Mouse (Mus musculus) liver, adult (tissue): Measurements from ENCODE around the gene 1110017D15Rik.

ENCODE experiments used
- GATA4 ChIP-seq: IDR thresholded peaks from 2 replicates; pipeline ENCODE4 v1.6.1; 2014; ENCODE audit warnings: mild to moderate bottlenecking, low read length; ENCODE audit not compliant: insufficient replicate concordance

The 1110017D15Rik gene

DNA sequence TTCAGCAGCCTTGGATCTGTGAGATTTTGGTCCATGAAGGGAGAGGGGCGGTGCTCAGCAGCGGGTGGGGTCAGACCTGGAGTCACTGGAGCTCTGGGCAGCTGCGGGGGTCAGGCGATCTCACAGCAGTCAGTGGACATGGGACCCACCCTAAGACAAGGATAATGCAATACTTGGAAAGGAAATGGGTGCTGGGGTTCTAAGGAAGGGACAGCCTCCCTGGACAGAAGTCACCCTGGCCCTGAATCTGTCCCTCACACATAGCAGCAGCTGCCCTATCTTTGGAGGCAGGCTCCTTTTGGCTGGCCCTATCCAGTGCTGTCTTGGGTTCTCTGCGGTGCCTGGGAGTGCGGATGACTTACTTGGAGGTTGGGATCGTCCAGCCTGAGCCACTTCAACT is 6.7 kb upstream of the 1110017D15Rik start:
- TF ChIP-seq GATA4 = no peak

DNA sequence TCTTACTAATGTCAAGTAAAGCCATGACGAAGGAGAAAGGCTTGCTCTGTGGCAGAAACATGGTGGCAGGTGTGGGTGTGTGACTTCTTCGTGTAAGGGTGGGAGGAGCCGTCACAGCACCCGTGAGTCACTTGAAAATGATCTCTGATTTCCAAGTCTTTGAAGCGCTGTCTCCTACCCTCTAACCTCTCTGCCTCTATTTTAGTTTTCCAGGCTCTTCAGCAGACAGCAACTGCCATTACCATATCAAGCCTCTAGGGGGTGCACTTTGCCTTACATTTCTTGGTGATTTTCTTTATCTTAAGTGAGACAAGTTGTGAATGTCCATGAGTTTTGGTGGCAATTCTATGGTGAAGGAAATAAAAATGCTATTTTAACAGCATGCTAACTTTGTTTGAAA is 5.7 kb upstream of the 1110017D15Rik start:
- no peak for TF ChIP-seq GATA4

DNA sequence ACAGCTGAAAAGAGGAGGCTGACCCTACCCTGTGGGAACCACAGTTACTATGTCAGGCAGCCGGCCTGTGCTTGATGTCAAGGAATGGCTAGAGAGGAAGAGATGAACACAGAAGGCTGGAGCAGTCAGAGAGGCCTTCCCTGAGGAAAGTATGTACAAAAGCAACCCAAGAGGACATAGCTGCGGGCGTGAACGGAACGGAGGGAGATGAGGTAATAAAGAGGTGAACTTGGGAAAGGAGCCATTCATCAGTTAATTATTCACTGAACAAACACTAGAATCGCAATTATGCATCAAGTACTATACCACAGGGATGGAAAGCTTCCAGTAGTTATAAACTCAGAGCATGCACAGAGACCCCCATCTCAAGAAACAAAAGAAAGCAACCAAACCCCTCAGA is 5.0 kb upstream of the 1110017D15Rik start:
- no peak for TF ChIP-seq GATA4

DNA sequence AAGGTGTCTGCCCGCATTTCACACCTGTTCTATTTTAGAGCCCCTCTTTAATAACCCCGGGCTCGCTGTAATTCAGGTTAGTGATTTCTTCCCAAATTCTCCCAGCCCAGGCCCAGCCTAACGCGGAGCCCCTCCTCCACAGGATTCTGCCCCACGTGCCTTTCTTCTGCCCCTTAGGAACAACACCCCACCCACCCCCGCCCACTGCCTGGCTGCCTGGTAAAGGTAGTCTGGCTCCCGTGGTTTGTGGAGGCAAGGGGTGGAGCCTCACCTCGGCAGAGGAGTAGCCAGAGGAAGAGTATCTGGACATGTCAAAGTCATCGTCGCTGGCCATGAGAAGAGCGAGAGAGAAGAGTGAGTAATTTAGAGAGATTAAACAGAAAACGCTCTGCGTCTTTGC is 3.5 kb upstream of the 1110017D15Rik start:
- TF ChIP-seq GATA4 = no peak

DNA sequence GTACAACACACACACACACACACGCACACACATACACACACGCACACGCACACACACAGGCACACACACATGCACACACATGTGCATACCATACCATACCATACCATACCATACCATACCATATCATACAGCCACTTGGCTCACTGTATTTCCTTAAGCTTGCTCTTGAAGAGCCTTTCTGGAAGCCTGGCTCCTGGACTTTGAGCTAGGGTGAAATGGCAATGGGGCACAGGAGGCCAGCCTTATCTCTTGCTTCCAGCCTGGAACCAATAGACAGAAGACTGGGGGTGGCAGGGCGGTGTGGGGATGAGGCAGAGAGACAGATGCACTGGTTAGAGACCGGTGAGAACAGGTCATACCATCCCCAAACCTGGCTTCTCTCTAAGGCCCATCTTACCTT is 2.1 kb upstream of the 1110017D15Rik start:
- no peak for TF ChIP-seq GATA4

DNA sequence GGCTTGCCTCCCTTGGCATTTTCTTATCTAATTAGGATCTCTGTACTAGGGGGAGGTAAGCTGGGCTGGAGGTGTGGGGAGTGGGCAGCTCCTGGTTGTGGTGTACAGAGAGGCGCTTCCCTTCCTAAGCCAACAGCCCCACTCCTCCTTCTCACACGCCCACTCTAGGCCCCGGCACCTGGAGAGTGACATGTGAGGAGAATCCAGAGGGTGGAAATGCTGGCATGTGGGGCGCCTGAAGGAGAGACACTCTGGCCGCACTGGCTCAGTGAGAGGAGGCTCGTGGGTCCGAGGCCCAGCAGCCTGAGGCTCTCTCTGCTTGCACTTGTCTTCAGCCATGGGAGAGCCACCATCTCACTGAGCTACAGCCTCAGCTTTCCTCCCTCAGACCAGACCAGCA is 1.2 kb upstream of the 1110017D15Rik start:
- no peak for TF ChIP-seq GATA4

DNA sequence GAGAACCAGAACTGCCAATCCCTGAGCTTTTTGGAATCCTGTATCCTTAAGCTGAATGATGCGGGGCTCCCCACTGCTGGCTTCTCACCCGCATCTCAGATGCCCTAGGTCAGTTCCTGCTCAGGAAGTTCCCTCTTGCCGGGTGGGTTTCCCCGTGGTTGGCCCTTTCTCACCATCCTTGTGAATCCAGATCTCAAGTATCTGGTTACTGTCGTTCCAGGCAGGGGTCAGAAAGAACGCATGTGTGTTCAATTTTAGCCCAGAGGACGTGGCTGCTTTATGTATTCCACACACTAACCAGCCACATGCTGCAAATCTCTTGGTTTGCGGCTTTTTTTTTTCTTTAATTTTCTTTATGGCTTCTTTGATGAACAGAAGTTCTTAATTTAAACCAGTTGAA is 3.4 kb downstream of the 1110017D15Rik start:
- TF ChIP-seq GATA4 = no peak

DNA sequence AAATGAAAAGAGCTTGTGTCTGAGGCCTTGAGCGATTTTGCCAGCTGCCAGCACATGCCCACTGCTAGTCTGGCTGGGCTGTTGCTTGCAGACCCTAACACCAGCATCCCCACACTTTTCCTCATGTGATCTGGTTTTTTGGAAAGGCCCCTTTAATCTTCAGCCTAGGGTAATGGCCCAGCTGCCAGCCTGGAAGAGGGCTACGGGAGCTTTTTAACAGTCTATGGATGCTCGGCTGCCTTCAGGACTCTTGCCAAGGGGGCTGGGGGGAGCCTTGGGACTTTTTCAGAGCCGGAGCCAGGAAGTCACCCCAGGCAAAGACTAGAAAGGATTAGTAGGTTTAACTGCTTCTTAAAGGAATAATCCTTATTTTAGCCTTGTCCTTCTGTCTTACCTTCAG is 3.8 kb downstream of the 1110017D15Rik start:
- no peak for TF ChIP-seq GATA4

DNA sequence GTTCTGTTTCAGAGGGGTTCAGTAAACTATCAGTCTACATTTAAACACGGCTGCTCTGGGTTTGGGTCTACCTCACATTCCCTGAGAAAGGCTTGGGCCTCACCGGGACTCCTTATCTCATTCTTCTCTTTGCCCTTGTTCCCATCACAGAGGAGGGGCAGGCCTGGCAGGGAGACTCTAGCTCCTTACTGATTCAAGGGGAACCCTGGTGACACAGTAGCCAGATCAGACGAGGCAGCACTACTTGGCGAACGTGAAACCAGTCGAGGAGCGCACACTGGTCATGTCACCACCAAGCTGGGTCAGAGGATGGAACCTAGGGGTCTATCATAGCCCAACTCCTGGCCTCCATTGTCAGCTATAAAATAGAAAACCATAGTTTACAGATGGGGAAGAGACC is 9.1 kb downstream of the 1110017D15Rik start:
- TF ChIP-seq GATA4 = no peak

DNA sequence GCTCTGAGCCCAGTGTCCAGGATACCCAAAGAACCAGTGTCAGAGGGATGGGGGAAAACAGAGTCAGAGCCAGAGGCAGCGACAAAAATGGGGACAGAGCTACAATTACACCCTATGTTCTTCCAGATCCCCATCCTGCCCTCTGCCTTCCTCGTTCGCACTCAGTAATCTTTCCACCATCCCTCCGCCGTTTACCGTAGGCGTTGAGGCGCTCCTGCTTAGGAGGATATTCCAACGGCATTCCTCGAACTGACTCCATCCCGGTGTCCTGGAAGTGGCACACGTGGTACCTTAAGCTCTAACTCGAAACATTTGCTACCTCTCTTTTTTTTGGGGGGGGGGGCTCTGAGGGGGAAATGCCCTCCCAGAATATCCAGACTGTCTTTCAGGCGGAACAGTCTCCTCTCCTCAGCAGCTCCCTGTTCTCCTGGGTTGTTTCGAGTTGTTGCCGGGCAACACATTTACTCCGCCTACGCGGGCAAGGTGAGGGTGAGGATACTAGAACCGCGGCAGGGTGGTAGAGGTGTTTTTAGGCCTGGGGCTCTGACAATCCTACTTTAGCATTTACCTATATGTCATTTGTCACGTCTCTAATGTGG is 9.7 kb downstream of the 1110017D15Rik start:
- TF ChIP-seq GATA4 = no peak

DNA sequence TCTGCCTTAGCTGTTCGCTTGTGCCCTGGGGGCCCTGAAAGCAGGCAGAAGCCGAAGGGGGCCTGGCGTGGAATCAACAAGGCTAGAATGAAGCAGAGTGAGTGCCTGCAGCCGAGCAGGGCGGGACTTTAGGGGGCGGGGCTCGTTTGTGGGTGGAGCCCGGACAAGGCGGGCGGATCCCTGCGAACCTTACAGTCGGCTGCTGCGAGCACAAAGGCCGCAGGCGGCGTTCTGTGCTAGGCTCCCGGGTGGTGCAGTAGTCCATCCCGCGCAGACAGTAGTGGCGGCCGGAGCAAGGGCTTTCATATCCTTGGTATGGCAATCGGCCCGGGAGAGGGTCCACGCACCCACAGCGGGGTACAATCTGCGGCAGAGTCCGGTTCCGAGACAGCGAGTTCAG is 10.2 kb downstream of the 1110017D15Rik start:
- no peak for TF ChIP-seq GATA4

DNA sequence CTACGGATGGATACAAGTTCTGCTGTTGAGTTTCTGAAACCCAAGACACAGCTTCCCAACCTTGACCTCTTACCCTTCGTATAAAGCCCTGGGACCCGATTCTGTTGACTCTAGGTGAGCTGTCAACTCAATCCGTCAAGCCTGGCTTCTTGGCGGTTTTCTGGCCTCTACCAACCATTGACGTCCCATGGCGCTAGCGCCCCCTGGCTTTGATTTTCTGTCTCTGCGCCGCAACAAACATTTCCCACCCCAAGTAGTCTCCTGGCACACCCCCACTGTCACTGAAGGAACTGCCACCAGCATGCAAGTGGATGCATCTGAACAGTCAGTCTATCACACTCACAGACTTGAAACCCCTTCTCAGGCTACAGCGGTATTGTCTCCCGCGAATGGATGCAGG is 11.0 kb downstream of the 1110017D15Rik start:
- no peak for TF ChIP-seq GATA4

DNA sequence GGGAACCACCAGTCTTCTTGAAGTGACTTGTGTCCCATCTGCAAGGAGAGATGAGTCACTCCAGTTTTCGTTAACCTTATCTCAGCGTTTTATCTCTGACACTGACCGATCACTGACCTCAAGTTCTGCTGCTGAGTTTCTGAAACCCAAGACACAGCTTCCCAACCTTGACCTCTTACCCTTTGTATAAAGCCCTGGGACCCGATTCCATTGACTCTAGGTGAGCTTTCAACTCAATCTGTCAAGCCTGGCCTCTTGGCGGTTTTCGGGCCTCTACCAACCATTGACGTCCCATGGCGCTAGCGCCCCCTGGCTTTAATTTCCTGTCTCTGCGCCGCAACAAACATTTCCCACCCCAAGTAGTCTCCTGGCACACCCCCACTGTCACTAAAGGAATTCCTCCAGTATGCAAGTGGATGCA is 12.0 kb downstream of the 1110017D15Rik start:
- TF ChIP-seq GATA4 = no peak

DNA sequence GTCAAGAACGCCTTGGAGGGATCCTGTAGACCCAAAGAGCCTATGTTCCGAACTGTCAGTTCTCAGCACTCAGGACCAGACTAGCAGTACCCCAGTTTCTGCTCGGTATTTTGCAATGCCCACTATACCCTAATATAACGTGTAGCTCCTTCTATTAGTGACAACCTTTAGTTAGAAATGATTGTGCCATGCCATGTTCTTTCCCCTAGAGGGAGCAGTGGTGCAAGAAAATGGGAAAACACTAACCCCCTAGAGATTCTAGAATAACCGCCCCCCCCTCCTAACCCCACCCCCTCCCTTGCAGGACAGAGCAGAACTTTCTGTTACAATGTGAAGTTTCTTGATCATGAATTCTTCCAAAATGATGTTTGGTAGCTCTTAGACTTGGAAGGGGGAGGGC is 12.8 kb downstream of the 1110017D15Rik start:
- no peak for TF ChIP-seq GATA4

DNA sequence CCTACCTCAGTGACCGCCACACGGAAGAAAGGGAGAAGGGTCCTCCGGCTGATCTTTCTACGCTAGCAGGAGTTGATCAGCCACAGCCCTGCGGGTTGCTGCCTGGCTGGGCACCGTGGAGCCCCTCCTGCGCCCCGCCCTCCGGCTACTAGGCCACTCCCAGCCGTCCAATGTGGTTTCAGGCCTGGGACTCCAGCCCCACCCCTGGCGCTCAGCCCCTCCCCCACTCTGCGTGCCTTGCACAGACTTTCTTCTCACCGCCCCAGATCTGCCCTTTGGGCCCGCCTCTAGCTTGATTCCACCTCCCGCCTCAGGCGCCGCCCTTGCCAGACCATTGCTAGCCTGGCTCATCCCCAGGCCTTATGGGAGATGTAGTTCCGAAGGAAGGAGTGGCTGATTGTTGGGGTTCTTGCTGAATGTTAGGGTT is 14.1 kb downstream of the 1110017D15Rik start, which contains the start of gene AI464131:
AI464131 (minus strand) TSS at position 91 of the 427 bp plus-strand sequence.
- no peak; the same call in 1 of the 2 replicates for TF ChIP-seq GATA4

DNA sequence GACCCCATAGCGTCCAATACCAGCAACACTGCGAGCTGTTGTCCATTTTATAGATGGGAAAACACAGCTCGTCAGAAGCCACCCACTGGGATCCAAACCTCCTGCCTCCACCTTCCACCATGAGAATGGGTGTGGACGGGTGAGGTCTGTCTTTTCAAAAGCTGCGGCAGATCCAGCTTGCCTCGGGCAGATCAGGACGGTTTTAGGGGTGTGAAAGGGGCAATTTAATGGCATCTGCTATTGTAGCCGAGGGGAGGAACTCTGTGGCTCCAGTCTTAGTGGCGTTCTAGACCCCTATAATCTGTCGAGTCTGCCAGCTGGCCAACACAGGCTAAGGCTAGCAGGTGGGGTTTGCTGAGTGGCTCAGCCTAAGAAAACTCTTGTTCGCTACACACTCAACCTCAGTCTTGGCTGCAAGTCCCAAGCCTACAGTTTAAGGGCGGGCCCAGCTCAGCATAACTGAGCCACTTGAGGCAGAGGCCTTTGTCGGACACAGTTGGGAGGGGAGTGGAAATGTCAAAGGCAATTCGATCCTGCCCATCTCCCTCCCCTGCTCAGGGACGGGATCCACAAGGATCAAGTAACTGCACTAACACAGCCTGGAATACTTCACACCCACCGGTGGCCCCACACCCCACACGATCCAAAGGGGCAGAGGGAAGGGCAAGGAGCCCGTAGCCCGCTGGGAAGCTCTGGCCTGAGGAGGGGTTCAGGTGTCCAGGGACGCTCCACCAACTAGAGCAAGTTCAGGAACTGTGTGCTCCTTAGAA is 14.8 kb downstream of the 1110017D15Rik start:
- no peak for TF ChIP-seq GATA4

DNA sequence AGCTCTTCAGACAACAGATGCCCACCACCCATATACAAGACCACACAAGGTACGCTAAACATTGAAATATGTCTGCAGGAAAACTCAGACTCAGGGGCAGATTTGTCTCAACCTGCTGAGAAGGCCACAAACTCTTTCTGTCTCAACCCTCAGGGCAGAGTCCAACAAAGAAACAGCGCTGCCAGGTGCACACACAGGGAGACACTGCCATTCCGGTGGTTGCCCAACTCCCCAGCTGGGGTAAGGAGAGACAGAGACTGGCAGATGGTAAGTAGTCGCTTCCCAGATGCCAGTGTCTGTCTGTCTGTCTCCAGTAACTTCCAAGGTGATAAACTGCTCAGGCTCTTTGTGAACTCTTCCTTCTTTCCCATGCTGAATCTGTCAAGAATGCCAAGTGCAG is 16.3 kb downstream of the 1110017D15Rik start:
- TF ChIP-seq GATA4 = no peak
